Mouse (Mus musculus): ENCODE results near the gene Smarca5.

Smarca5 gene

GRCm38 (mm10) chr8:80739155-80739924 is at the start of gene Smarca5:
TSS of gene Smarca5 (minus strand) at chr8:80739497.
- DNase-seq (ENCODE audit: low spot score) = peak; percentile 88

DNA sequence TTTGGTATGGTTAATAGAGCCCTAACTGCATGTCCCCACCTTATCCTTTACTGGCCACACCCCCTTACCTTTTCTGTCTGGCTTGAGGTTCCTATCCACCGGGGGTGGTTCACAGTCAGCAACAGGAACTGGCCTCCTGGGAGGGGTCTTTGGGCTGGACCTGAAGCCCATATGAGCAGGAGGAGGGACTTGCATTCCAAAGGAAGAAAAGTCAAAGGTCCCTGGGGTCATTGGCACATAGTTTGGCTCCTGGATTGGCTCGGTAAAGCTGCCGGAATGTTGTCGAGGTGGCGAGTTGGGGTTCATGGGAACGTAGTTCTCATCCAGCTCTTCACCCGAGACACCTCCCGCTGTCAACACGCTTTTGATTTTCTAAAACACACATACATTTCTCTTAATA is 45.3 kb upstream of the Smarca5 start:
- DNase-seq (ENCODE audit: low spot score) = no peak

GRCm38 (mm10) chr8:80783271-80783670 is 44.0 kb upstream of the Smarca5 start:
- no peak for DNase-seq (ENCODE audit: low spot score)

- DNase-seq (ENCODE audit: low spot score) = no peak
Observed at GRCm38 (mm10) chr8:80781338-80781737, 42.0 kb upstream of the Smarca5 start.

DNA sequence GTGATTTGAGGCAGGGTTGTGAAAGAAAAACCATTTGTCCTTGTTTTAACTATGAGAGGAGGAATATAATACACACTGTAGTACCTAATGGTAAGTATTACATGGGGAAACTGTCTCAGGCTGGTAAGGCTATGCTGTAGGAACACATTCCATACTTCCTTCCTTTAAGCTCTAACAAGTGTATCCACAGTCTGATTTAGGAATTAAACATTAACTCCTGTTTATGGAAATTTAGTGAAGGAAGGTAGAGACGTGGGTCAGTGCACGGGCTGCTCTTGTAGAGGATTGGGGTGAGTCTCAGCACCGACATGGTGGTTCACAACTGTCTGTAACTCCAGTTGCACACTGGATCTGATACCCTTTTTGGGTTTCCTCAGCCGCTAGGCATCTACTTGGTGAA is 41.0 kb upstream of the Smarca5 start:
- DNase-seq (ENCODE audit: low spot score) = no peak

DNA sequence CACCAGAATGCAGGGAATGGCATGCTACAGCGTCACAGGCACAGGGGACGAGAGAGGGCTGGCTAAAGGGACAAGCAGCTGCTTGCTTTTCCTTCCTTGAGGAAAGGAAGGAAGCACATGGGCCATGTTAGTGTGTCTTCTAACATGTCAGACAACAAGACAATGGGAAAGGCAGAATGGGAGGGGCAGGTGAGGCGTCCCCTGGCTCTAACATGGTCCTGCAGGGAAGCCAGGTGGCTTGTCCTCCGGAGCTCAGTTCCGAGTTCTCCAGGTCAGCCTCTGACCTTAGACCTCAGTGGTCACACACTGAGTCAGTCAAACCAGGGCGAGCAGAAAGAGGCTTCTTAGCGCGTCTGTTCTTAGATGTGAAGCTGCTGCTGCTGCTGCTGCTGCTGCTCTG is 37.1 kb upstream of the Smarca5 start:
- no peak for DNase-seq (ENCODE audit: low spot score)

DNA sequence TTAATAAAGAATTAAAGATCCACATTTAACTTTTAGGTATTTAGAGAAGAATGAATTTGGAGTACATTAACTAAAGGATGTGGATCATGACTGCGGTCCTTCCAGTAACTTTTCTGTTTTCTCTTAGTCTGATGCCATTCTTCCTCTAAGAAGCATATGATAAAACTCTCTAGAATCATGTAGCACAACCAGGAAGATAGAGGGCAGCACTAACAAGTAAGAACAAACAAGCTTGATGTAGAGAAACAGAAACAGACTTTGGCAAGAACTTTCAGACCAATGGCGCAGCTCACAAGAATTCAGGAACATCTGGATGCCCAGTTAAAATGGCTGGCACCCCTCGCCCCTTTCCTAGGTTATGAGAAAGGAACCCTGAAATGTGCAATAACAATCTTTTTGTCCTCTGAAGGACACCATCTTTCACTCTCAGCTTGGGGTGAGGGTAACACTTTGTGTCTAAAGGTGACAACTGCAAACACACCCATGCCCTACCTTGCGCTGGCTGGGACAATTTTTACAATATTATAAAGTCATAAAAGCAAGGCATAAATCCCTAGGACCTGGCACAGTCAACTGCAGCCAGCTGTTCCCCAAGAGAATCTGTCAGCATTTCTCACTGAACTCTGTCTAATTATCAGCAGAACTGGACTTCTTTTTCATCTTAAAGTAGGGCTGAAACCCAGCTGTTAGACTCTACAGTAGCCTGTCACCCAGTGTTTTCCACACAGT is 33.6 kb upstream of the Smarca5 start:
- peak; percentile 56 for DNase-seq (ENCODE audit: low spot score)

- no peak for DNase-seq (ENCODE audit: low spot score)
Observed at GRCm38 (mm10) chr8:80768451-80768850, 29.2 kb upstream of the Smarca5 start.

- DNase-seq (ENCODE audit: low spot score) = peak; percentile 89
Observed at GRCm38 (mm10) chr8:80753017-80753715, 13.9 kb upstream of the Smarca5 start.

- no peak for DNase-seq (ENCODE audit: low spot score)
Observed at GRCm38 (mm10) chr8:80752429-80752828, 13.1 kb upstream of the Smarca5 start.

GRCm38 (mm10) chr8:80749091-80749490 is 9.8 kb upstream of the Smarca5 start:
- DNase-seq (ENCODE audit: low spot score) = no peak

DNA sequence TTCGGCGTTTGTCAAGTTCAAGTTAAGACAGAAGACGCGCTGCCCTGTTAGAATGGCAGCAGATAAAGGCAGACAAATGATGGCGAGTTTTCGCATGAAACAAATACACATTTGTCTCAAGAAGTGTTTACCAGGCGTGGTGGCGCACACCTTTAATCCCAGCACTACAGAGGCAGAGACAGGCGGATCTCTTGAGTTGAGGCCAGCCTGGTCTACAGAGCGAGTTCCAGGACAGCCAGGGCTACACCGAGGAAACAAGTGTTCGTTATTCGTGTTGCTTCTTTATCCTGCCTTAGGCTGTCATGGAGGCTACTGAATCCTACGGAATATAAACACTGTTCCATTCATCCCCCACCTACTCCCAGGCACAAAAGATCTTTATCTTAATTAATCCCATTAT is 635 bp upstream of the Smarca5 start:
- no peak for DNase-seq (ENCODE audit: low spot score)

DNA sequence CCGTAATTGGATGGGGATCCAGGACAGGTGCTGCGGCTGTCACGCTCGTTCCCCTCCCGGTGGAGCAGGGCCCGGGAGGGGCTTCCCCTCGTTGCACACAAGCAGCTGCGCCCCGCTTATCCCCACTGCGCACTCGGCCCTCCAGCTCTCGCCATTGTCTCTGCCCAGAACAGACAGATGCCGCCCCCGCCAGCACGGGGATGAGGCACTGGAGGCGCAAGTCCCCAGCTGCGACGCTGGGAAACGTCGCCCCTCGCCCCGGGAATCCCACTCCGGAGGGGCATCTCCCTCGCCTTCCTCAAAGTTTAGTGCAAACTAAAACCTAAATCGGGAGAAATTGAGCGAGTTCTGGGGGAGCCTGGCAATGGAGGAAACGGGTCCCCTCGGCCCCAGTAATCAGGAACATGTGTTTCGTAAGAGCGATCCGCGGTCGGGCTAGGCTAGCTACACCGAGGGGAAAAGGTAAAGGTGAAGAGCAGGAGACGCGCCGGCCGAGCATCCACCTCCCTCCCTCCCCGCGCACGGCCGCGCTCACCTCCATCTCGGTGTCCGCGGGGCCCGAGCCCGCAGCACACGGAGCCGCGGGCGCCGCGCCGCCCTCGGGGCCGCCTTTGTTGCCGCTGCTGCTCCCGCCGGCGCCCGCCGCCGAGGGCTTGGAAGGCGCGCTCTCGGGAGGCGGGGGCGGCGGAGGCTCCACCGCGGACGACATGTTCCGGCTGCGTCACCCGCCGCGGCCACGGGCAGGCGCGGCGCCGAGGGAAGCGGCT is 726 bp downstream of the Smarca5 start:
- DNase-seq (ENCODE audit: low spot score) = peak; percentile 43

- no peak for DNase-seq (ENCODE audit: low spot score)
Observed at GRCm38 (mm10) chr8:80738046-80738387, 1.3 kb downstream of the Smarca5 start.

- DNase-seq (ENCODE audit: low spot score) = no peak
Observed at GRCm38 (mm10) chr8:80732326-80732725, 7.0 kb downstream of the Smarca5 start.

- no peak for DNase-seq (ENCODE audit: low spot score)
Observed at GRCm38 (mm10) chr8:80714461-80714860, 24.8 kb downstream of the Smarca5 start.

GRCm38 (mm10) chr8:80710670-80711400 is 28.5 kb downstream of the Smarca5 start:
- DNase-seq (ENCODE audit: low spot score) = peak; percentile 11

DNA sequence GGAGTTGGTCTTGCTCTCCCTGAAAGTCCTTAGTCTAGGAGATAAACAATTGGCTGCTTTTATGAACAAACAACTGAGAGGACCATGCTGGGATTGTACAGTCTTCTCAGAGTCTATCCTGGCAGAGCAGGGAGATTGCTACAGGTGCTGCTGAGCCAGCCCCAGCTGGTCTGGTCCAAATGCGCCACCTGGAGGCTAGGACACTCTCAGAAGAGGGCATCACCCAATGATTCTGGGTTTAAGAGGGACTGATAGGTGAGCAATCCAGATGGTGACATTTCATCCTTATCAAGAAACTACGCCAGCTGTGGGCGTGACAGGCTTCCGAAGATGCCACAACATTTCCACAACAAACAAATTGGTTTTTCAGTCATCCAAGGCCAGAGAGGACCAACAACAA is 51.2 kb downstream of the Smarca5 start:
- DNase-seq (ENCODE audit: low spot score) = peak; percentile 16

GRCm38 (mm10) chr8:80683756-80684335 is 55.5 kb downstream of the Smarca5 start:
- DNase-seq (ENCODE audit: low spot score) = no peak

- no peak for DNase-seq (ENCODE audit: low spot score)
Observed at GRCm38 (mm10) chr8:80682594-80682993, 56.7 kb downstream of the Smarca5 start.

DNA sequence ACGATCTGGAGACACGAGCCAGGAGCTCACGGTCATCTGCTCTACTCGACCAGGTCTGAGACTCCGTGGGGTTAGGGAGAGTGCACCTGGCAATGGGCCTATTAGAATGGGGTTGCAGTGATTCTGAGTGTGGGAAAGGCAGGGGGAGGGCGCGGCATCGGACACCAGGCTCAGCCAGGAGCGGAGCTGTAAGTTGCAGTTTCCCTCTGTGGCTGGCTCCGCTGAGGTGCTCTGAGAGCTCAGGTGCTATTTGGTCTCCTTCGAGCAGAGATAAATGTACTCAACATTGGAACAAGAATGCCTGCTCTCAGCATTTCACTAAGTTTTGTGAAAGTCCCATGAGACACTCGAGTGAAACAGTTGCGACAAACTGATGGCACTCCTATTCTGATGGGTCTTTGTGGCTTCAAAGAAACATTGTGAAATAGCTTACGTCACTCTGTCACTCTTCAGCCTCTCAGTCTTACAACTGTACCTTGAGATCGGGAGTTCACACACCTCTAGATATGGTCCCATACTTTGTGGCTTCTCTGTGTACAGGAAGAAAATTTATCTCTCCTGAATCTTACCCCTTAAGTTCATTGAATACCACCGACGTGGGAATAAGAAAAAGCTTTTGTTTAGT is 69.9 kb downstream of the Smarca5 start:
- DNase-seq (ENCODE audit: low spot score) = no peak

All from adipocyte (in vitro differentiated cells).